Mouse (Mus musculus): ENCODE measurements around the gene Zfp948.

The Zfp948 gene

GRCm38 (mm10) chr17:21566728-21567349 is at the start of gene Zfp948:
Gene Zfp948 (plus strand): TSS chr17:21567008.
- in situ Hi-C loops (cut with MboI; ENCODE audit: low pct_unique_long_range_greater_than_20kb in 1 of 2, low sequenced_read_pairs in 2 of 2, unreplicated experiment in 1 of 2): loop anchor here in 1 of 2 experiments (25.0 kb wide), 1 partner anchor 305 kb away; the partner anchor contains the start of gene Vmn1r235

GRCm38 (mm10) chr17:21517130-21517671 is 49.6 kb upstream of the Zfp948 start:
- in situ Hi-C loops (cut with MboI; ENCODE audit: low pct_unique_long_range_greater_than_20kb in 1 of 2, low sequenced_read_pairs in 2 of 2, unreplicated experiment in 1 of 2): no loop called here

GRCm38 (mm10) chr17:21526270-21526669 is 40.5 kb upstream of the Zfp948 start:
- in situ Hi-C loops (cut with MboI; ENCODE audit: low pct_unique_long_range_greater_than_20kb in 1 of 2, low sequenced_read_pairs in 2 of 2, unreplicated experiment in 1 of 2): no loop called here

GRCm38 (mm10) chr17:21530645-21531330 is 36.0 kb upstream of the Zfp948 start:
- in situ Hi-C loops (cut with MboI; ENCODE audit: low pct_unique_long_range_greater_than_20kb in 1 of 2, low sequenced_read_pairs in 2 of 2, unreplicated experiment in 1 of 2): no loop called here

GRCm38 (mm10) chr17:21531621-21532020 is 35.2 kb upstream of the Zfp948 start:
- in situ Hi-C loops (cut with MboI; ENCODE audit: low pct_unique_long_range_greater_than_20kb in 1 of 2, low sequenced_read_pairs in 2 of 2, unreplicated experiment in 1 of 2): no loop called here

- in situ Hi-C loops (cut with MboI; ENCODE audit: low pct_unique_long_range_greater_than_20kb in 1 of 2, low sequenced_read_pairs in 2 of 2, unreplicated experiment in 1 of 2): no loop called here
Measured at GRCm38 (mm10) chr17:21532101-21532951, 34.5 kb upstream of the Zfp948 start.

- in situ Hi-C loops (cut with MboI; ENCODE audit: low pct_unique_long_range_greater_than_20kb in 1 of 2, low sequenced_read_pairs in 2 of 2, unreplicated experiment in 1 of 2): no loop called here
Measured at GRCm38 (mm10) chr17:21533961-21534360, 32.8 kb upstream of the Zfp948 start.

- in situ Hi-C loops (cut with MboI; ENCODE audit: low pct_unique_long_range_greater_than_20kb in 1 of 2, low sequenced_read_pairs in 2 of 2, unreplicated experiment in 1 of 2): no loop called here
Measured at GRCm38 (mm10) chr17:21534460-21535095, 32.2 kb upstream of the Zfp948 start.

- in situ Hi-C loops (cut with MboI; ENCODE audit: low pct_unique_long_range_greater_than_20kb in 1 of 2, low sequenced_read_pairs in 2 of 2, unreplicated experiment in 1 of 2): no loop called here
Measured at GRCm38 (mm10) chr17:21535096-21536001, 31.5 kb upstream of the Zfp948 start, which contains the start of gene Zfp52. Gene Zfp52 (plus strand): TSS chr17:21535539.

- in situ Hi-C loops (cut with MboI; ENCODE audit: low pct_unique_long_range_greater_than_20kb in 1 of 2, low sequenced_read_pairs in 2 of 2, unreplicated experiment in 1 of 2): no loop called here
Measured at GRCm38 (mm10) chr17:21536096-21536495, 30.7 kb upstream of the Zfp948 start.

- in situ Hi-C loops (cut with MboI; ENCODE audit: low pct_unique_long_range_greater_than_20kb in 1 of 2, low sequenced_read_pairs in 2 of 2, unreplicated experiment in 1 of 2): no loop called here
Measured at GRCm38 (mm10) chr17:21536676-21537075, 30.1 kb upstream of the Zfp948 start.

GRCm38 (mm10) chr17:21557831-21558230 is 9.0 kb upstream of the Zfp948 start:
- in situ Hi-C loops (cut with MboI; ENCODE audit: low pct_unique_long_range_greater_than_20kb in 1 of 2, low sequenced_read_pairs in 2 of 2, unreplicated experiment in 1 of 2): loop anchor here in 1 of 2 experiments (25.0 kb wide), 1 partner anchor 296 kb away; the partner anchor contains the start of gene Vmn1r235

- in situ Hi-C loops (cut with MboI; ENCODE audit: low pct_unique_long_range_greater_than_20kb in 1 of 2, low sequenced_read_pairs in 2 of 2, unreplicated experiment in 1 of 2): loop anchor here in 1 of 2 experiments (25.0 kb wide), 1 partner anchor 304 kb away; the partner anchor contains the start of gene Vmn1r235
Measured at GRCm38 (mm10) chr17:21566220-21566619, 588 bp upstream of the Zfp948 start.

- in situ Hi-C loops (cut with MboI; ENCODE audit: low pct_unique_long_range_greater_than_20kb in 1 of 2, low sequenced_read_pairs in 2 of 2, unreplicated experiment in 1 of 2): loop anchor here in 1 of 2 experiments (25.0 kb wide), 1 partner anchor 305 kb away; the partner anchor contains the start of gene Vmn1r235
Measured at GRCm38 (mm10) chr17:21567696-21568095, 888 bp downstream of the Zfp948 start.

- in situ Hi-C loops (cut with MboI; ENCODE audit: low pct_unique_long_range_greater_than_20kb in 1 of 2, low sequenced_read_pairs in 2 of 2, unreplicated experiment in 1 of 2): no loop called here
Measured at GRCm38 (mm10) chr17:21579080-21579479, 12.3 kb downstream of the Zfp948 start.

- in situ Hi-C loops (cut with MboI; ENCODE audit: low pct_unique_long_range_greater_than_20kb in 1 of 2, low sequenced_read_pairs in 2 of 2, unreplicated experiment in 1 of 2): no loop called here
Measured at GRCm38 (mm10) chr17:21579493-21580175, 12.8 kb downstream of the Zfp948 start.

- in situ Hi-C loops (cut with MboI; ENCODE audit: low pct_unique_long_range_greater_than_20kb in 1 of 2, low sequenced_read_pairs in 2 of 2, unreplicated experiment in 1 of 2): no loop called here
Measured at GRCm38 (mm10) chr17:21585521-21585920, 18.7 kb downstream of the Zfp948 start.

Data from mouse embryonic stem cell (cell line).